Mouse (Mus musculus) stomach, embryonic 16.5 days (tissue): ENCODE results near the gene Tmem132b. TPM values are rescaled to one million over a fixed set of nuclear protein-coding genes. Genes with fewer than 3 reads are reported as not detected.

Experiments used
- ATAC-seq: fragments of 200-750 bp; cut with Nextera tagmentation; 2 replicates; pipeline ENCODE4 v1.8.0; 2017; ENCODE audit warnings: moderate number of reproducible peaks, moderate TSS enrichment; ENCODE audit not compliant: insufficient read depth, low FRiP score
- H3K27ac ChIP-seq: fragments of 300-500 bp; sonication (generic); 2 replicates; pipeline ENCODE4 v1.5.1; 2014; ENCODE audit warnings: low read length
- H3K27me3 ChIP-seq: fragments of 300-500 bp; sonication (generic); 2 replicates; pipeline ENCODE4 v1.6.1; 2014; ENCODE audit warnings: low read length, control low read depth, mixed read lengths; ENCODE audit not compliant: control insufficient read depth, insufficient read depth
- H3K36me3 ChIP-seq: fragments of 300-500 bp; sonication (generic); 2 replicates; pipeline ENCODE4 v1.6.1; 2014; ENCODE audit warnings: low read length; ENCODE audit not compliant: control insufficient read depth, insufficient read depth
- H3K4me1 ChIP-seq: fragments of 300-500 bp; sonication (generic); 2 replicates; pipeline ENCODE4 v1.6.1; 2014; ENCODE audit warnings: low read length, control low read depth, mixed read lengths; ENCODE audit not compliant: control insufficient read depth, insufficient read depth
- H3K4me2 ChIP-seq: fragments of 300-500 bp; sonication (generic); 2 replicates; pipeline ENCODE4 v1.6.1; 2014; ENCODE audit warnings: low read depth, low read length, mixed read lengths
- H3K4me3 ChIP-seq: fragments of 300-500 bp; sonication (generic); replicated peaks from 2 replicates; pipeline ENCODE4 v1.5.1; 2014; ENCODE audit warnings: mild to moderate bottlenecking, low read length
- H3K9ac ChIP-seq: fragments of 300-500 bp; sonication (generic); 2 replicates; pipeline ENCODE4 v1.6.1; 2014; ENCODE audit warnings: low read length
- H3K9me3 ChIP-seq: fragments of 300-500 bp; sonication (generic); replicated peaks from 2 replicates; pipeline ENCODE4 v1.6.1; 2016; ENCODE audit warnings: low read length, control low read depth; ENCODE audit not compliant: control insufficient read depth
- WGBS: fragments of 180-500 bp; shearing (Covaris S2); extraction: QIAGEN DNeasy Blood & Tissue Kit; methylation state at CpG from one replicate; pipeline ENCODE4 v1.1.7; 2014; 5-methylcytosine and 5-hydroxymethylcytosine counted together
- polyA plus RNA-seq: library from polyadenylated mRNA; unstranded; fragments of >200 nt; fragmentation: Nextera tagmentation; extraction: Ambion mirVana; gene quantifications from 2 replicates; pipeline ENCODE4 v1.2.1, GENCODE M21; 2015

The Tmem132b gene
- polyA plus RNA-seq, 1 experiment from 2014 or later = 0.26 TPM

DNA sequence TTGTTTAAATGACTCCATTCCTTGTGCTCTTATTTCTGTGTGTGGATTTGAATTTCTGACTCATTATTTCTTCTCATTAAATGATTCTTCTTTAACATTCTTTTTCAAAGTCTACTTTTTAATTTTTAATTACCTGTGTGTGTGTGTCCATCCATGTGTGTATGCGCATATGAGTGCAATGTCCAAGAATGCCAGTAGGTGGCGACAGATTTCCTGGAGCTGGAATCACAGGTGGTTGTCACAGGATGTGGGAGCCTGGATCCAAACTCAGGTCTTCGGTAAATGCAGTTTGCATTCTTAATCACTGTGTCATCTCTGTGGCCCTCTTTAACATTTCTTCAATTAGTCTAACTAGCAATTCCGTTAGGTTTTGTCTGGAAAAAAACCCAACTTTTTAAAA is 240.7 kb downstream of the Tmem132b start:
- no peak for ATAC-seq
- H3K36me3 ChIP-seq = no peaks in the 10 kb centered on the region
- H3K27ac ChIP-seq = no peak overlapping the region
- H3K27me3 ChIP-seq = no peaks in the 10 kb centered on the region
- H3K9me3 ChIP-seq = 0 out of 2 replicates have a peak, but pooled peaks cover 3% of the 10 kb centered on the region
- no peaks in the 10 kb centered on the region for H3K4me1 ChIP-seq
- no peak overlapping the region for H3K4me2 ChIP-seq
- 91% methylated on average over 4 of the region's 4 CpGs for WGBS
- H3K9ac ChIP-seq = no peak overlapping the region
- no peak overlapping the region for H3K4me3 ChIP-seq

DNA sequence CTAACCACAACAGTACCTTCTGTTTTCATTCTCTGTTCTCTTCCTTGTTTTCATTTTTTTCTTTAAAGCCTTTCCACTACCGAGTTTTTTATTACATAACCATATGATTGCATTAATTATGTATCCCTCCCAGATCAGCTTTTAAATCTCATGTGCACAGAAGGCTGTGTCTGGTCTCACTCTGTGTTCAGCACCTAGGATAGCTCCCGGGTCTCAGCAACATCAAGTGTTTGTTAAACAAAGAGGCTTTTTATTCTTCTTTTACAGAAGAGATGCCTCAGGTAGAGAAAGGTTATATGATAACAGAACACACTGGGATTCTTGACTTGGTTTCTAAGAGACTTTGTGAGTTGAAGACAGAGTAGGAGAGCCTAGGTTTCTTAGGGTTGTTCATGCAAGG is 241.2 kb downstream of the Tmem132b start:
- Histone ChIP-seq H3K9ac (no peak overlapping the region), H3K27ac (no peak overlapping the region), H3K27me3 (no peaks in the 10 kb centered on the region), H3K4me1 (no peaks in the 10 kb centered on the region), H3K9me3 (0 out of 2 replicates have a peak, but pooled peaks cover 3% of the 10 kb centered on the region), H3K4me2 (no peak overlapping the region), H3K36me3 (no peaks in the 10 kb centered on the region), H3K4me3 (no peak overlapping the region)
- ATAC-seq = no peak
- WGBS = 52% methylated on average over 2 of the region's 2 CpGs

DNA sequence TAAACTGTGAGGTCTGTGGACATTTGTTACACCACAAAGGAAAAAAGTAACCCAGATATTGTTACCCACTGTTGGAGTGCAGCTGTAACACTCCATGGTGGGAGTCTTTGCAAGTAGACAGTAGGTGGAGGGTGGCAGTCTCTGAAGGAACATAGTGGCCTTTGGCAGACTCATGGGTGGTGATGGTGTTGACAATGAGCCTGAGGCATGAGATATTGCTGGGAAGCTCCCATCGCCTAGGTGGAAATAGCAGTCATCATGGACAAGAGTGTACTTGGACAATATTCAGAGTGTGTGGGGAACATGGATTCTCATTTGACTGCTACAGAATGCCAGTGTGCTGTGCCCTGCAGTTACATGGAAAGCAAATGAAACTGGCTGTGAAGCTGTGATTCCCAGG is 248.8 kb downstream of the Tmem132b start:
- WGBS = 85% methylated on average over 1 of the region's 1 CpGs

DNA sequence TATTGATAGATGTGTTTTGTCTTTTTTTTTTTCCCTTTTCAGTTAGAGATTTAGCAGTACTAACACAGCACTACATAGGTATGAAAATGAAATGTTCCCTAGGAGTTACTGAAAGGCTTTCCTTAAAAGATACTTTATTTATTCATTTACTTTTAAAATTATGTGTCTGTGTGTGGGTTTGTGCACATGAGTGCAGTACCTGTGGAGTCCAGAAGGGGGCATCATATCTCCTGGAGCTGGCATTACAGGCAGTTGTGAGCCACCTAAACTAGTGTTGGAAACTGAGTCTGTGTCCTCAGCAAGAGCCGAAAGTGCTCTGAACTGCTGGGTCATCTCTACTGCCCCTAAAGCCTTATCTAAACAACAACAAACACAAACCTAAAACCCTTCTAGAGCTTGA is 261.1 kb downstream of the Tmem132b start:
- no peak overlapping the region for H3K9ac ChIP-seq
- no peak overlapping the region for H3K4me2 ChIP-seq
- ATAC-seq = no peak
- H3K27me3 ChIP-seq = no peaks in the 10 kb centered on the region
- H3K36me3 ChIP-seq = no peaks in the 10 kb centered on the region
- no peak overlapping the region for H3K4me3 ChIP-seq
- H3K4me1 ChIP-seq = no peaks in the 10 kb centered on the region
- no peak overlapping the region for H3K27ac ChIP-seq
- H3K9me3 ChIP-seq = no peaks in the 10 kb centered on the region
- WGBS = 88% methylated on average over 1 of the region's 1 CpGs

More for the DNA sequence above, 248.8 kb downstream of the Tmem132b start:
- Histone ChIP-seq H3K9ac (no peak overlapping the region), H3K9me3 (no peaks in the 10 kb centered on the region), H3K27ac (no peak overlapping the region), H3K36me3 (no peaks in the 10 kb centered on the region), H3K4me3 (no peak overlapping the region), H3K4me2 (no peak overlapping the region), H3K27me3 (no peaks in the 10 kb centered on the region), H3K4me1 (no peaks in the 10 kb centered on the region)
- ATAC-seq = no peak

DNA sequence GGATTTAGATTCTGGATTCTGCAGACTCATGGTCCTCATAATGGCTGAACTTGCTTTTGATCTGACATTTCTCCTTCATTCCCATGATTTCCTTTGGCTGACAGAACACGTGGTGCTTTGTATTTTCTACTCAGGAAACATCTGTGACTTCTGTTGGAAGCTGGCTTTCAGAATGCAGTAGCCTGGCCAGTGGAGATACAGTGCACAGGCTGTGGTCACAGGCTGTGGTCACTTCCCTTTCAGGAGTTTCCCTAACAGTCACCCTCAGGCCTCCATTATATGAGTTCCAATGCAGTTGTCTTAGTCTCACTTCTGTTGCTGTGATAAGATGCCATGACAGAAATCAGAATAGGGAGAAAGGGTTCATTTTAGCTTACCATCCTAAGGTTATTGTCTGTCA is 262.7 kb downstream of the Tmem132b start:
- no peaks in the 10 kb centered on the region for H3K9me3 ChIP-seq
- no peaks in the 10 kb centered on the region for H3K4me1 ChIP-seq
- 58% methylated on average over 1 of the region's 1 CpGs for WGBS
- H3K27ac ChIP-seq = no peak overlapping the region
- no peaks in the 10 kb centered on the region for H3K27me3 ChIP-seq
- no peak overlapping the region for H3K4me2 ChIP-seq
- H3K36me3 ChIP-seq = no peaks in the 10 kb centered on the region
- H3K4me3 ChIP-seq = no peak overlapping the region
- no peak overlapping the region for H3K9ac ChIP-seq
- ATAC-seq = no peak

DNA sequence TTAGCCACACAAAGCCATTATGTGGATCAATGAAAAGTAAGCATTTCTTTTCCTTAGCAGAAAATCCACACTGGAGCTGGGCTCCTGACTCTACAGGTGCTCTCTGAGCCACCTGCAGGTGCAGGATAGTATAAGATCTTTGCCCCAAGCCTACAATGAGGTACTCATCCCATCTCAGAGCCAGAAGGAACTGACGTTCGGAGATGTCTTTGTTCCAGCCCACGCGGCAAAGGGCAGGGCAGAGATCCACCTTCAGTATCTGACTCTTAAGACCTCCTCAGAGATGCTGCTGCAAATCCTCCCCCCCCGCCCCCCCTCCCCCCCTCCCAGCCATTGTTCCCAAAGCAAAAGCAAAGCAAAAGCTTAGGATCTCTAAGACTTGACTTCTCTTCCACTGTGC is 268.0 kb downstream of the Tmem132b start:
- H3K4me1 ChIP-seq = no peaks in the 10 kb centered on the region
- no peaks in the 10 kb centered on the region for H3K9me3 ChIP-seq
- no peaks in the 10 kb centered on the region for H3K27me3 ChIP-seq
- H3K27ac ChIP-seq = no peak overlapping the region
- no peak overlapping the region for H3K9ac ChIP-seq
- ATAC-seq = no peak
- no peak overlapping the region for H3K4me3 ChIP-seq
- WGBS = 48% methylated on average over 5 of the region's 5 CpGs
- H3K36me3 ChIP-seq = no peaks in the 10 kb centered on the region
- no peak overlapping the region for H3K4me2 ChIP-seq

DNA sequence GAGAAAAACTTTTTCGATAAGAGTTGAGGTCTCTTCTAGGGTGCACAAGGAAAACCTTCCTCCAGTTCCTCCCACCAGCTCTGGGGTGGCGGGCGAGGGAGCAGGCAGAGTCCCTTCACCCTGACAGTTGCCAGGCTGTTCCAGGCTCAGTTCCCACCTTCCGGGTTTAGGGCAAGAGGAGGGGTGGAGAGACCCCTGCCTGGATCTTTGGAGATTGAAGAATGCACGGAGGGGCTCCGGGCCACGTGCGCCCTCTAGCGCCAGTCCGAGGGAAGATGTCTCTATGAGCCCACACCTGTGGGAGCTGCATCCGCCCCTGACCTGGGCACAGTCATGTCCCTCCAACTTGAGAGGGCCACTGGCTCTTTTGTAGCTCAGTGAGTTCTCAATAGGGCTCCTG is 268.5 kb downstream of the Tmem132b start:
- Histone ChIP-seq H3K27ac (no peak overlapping the region), H3K36me3 (no peaks in the 10 kb centered on the region), H3K9me3 (no peaks in the 10 kb centered on the region), H3K4me3 (no peak overlapping the region), H3K4me2 (no peak overlapping the region), H3K9ac (no peak overlapping the region), H3K27me3 (no peaks in the 10 kb centered on the region), H3K4me1 (no peaks in the 10 kb centered on the region)
- no peak for ATAC-seq
- WGBS = 10% methylated on average over 11 of the region's 11 CpGs

DNA sequence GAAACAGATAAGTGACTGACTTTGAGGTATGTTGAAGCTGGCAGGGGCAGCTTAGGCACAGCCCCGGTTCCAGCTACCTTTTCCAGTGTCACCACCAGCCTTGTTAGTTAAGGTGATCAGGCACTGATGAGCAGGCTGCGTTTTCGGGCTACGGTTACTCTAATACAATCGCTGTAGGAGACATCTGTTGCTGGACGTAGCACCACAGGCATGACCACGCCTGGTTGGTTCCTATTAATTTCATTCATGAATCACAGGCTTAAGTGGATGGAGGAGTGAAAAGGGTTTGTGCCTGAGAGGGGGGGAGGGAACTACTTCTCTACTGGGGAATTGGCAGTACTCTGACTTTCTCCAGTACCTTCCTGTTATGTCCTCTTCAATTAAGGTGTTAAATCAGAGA is 271.2 kb downstream of the Tmem132b start:
- Histone ChIP-seq H3K9me3 (no peaks in the 10 kb centered on the region), H3K4me3 (no peak overlapping the region), H3K27me3 (no peaks in the 10 kb centered on the region), H3K36me3 (no peaks in the 10 kb centered on the region), H3K9ac (no peak overlapping the region), H3K27ac (no peak overlapping the region), H3K4me2 (no peak overlapping the region), H3K4me1 (no peaks in the 10 kb centered on the region)
- WGBS = 82% methylated on average over 7 of the region's 7 CpGs
- ATAC-seq = no peak

DNA sequence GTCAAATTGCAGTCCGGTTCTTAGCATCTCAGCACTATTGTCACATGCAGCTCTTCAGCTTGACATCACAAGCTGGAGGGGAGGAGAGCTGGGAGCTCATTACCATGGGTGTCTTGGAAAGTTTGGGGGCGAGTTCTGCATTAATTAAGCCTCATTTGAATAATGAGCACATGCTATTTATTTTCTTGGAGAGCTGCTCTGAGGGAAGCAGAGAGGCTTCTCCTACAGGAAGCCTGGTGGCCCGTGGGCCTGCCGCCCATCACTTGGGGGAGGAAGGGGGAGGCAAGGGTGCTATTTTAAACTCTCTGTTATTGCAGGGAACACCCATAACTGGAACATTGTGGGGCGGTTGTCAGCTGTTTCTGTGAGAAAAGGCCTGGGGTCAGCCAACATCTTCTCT is 273.8 kb downstream of the Tmem132b start:
- H3K4me1 ChIP-seq = no peaks in the 10 kb centered on the region
- no peak overlapping the region for H3K4me3 ChIP-seq
- no peak overlapping the region for H3K9ac ChIP-seq
- H3K4me2 ChIP-seq = no peak overlapping the region
- H3K36me3 ChIP-seq = no peaks in the 10 kb centered on the region
- WGBS = 59% methylated on average over 5 of the region's 5 CpGs
- no peaks in the 10 kb centered on the region for H3K27me3 ChIP-seq
- ATAC-seq = no peak
- no peaks in the 10 kb centered on the region for H3K9me3 ChIP-seq
- H3K27ac ChIP-seq = no peak overlapping the region

DNA sequence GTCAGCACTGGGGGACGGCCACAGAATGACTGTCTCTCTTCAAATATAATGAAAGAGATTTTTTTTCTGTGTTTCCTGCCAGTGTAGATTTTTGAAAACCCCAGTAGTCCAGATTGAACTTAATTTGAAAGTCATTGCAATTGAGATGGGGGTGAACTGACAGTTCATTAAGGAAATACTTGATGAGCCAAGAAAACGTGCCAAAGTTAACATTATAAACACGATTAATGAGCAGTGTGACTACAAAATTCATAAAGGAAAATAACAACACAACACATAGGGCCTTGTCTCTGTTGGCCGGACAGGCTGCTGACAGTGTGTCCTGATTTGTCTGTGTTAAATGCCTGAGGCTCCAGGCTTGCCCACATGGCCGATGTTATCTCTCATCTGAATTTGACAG is 276.3 kb downstream of the Tmem132b start:
- H3K36me3 ChIP-seq = no peaks in the 10 kb centered on the region
- WGBS = 85% methylated on average over 5 of the region's 5 CpGs
- ATAC-seq = no peak
- H3K9me3 ChIP-seq = no peaks in the 10 kb centered on the region
- H3K4me2 ChIP-seq = no peak overlapping the region
- H3K27ac ChIP-seq = no peak overlapping the region
- no peak overlapping the region for H3K9ac ChIP-seq
- H3K27me3 ChIP-seq = no peaks in the 10 kb centered on the region
- no peak overlapping the region for H3K4me3 ChIP-seq
- no peaks in the 10 kb centered on the region for H3K4me1 ChIP-seq
